Mouse (Mus musculus): ENCODE measurements around the gene Sox6.

DNA sequence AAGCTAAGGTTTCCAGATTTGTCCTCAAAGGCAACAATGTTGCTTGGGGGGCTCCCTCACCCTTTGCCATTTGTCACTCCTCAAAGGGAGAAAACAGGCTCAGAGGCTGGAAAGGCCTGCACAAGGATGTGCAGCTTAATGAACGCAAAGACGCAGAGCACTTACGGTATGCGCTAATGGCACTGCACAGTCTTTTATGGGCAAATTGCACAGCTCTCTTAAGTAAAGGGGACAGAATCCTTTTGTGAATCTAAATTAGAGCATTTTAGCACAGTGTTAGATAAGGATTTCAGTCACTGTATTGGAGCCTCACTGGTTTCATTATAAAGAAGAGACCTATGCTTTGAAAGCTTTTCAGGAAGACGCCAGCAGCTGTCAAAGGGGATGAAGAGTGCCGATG, 375.2 kb downstream of the Sox6 start:
- TF ChIP-seq CTCF (IDR thresholded peaks at IDR 0.05; ENCODE audit: extremely low read depth, insufficient read depth, insufficient read length, insufficient replicate concordance) (no peak), POLR2A (IDR thresholded peaks at IDR 0.05; ENCODE audit: low read depth, low read length) (no peak)
